Mouse (Mus musculus) embryonic stem cell, embryonic (primary cell): ENCODE data around the gene Bcl2a1c.
"Not testable (repeated sequence)": the region's sequence is repeated elsewhere in the genome, so short reads cannot be mapped to it uniquely, and the experiment has no call there.

Source experiments
- CTCF ChIA-PET, 4 experiments: fragments of 300-600 bp in 2 of 4; fragments of 350-600 bp in 2 of 4; sonication (Branson Sonifier 250); formaldehyde crosslinking; loops; one replicate each; lab custom pipeline; 2022; ENCODE audit warnings: inconsistent platforms in 2 of 4; lab: Charles Lee
- POLR2A ChIA-PET, 4 experiments: fragments of 300-600 bp in 2 of 4; fragments of 350-600 bp in 2 of 4; sonication (Branson Sonifier 250); formaldehyde crosslinking; loops; one replicate each; lab custom pipeline; 2022; ENCODE audit warnings: antibody characterized with exemption in 4 of 4, inconsistent platforms in 1 of 4; lab: Charles Lee

Gene Bcl2a1c

DNA sequence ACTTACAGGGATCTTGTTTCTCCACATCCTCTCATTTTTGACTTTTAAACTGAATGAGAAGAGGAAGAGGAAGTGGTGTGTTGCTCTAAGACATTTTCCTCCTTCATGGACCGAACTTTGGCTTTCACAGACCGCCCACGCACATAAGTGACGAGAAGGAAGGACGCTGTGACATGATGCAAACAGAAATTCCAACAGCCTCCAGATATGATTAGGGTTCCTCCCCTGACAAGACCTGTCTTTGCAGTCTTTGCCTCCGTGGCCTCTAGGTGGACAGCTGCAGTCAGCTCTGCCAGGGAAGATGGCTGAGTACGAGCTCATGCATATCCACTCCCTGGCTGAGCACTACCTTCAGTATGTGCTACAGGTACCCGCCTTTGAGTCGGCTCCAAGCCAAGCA, at the start of gene Bcl2a1c:
Gene Bcl2a1c (plus strand): TSS at position 281 of the 400 bp plus-strand sequence.
- CTCF ChIA-PET: interaction anchor here in 1 of 4 experiments (0.6 kb wide), 1 partner anchor 37 kb away, joined by 3 read pairs; no protein-coding TSS in a partner anchor
- POLR2A ChIA-PET: not testable (repeated sequence)

- POLR2A ChIA-PET, CTCF ChIA-PET: not testable (repeated sequence)
Measured at GRCm38 (mm10) chr9:114305957-114306356, 24.0 kb upstream of the Bcl2a1c start.

DNA sequence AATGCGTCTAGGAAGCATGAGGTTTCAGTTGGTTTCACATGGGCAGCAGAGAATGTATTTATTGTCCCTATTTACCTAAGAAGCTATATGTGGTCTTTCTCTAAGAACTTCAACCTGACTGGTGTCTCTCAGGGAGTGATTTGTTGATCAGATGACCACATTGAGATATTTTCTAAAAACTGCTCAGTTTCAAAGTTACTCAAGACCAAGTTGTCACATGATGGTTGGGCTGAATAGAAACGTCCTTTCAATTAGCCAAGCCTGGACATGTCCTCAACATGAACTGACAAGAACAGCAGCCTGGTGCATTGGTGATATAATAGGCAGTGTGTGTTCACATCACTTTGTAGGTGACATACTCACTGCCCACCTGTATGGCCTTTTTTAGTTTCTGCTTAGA, 18.2 kb upstream of the Bcl2a1c start:
- POLR2A ChIA-PET: not testable (repeated sequence)
- CTCF ChIA-PET: interaction anchor here in 1 of 4 experiments (0.7 kb wide), 1 partner anchor 30 kb away, joined by 3 read pairs; no protein-coding TSS in a partner anchor

DNA sequence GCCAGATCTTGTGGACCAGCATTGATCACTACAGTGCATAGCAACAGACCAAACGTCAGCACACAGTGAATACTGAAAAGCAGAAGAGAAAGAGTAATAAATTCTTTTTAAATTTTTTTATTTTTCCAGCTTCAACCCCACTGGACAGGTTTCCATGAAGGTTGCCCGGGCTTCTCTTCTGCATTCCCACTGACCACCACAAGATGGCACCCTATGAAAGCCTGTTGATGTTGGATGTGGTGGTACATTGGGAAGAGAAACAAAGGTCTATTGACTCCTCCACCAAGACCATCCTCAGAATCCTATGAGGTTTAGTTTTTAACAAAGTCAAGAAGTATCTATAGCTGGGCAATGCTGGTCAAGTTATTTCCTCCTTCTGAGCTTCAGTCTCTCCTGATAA, 11.9 kb upstream of the Bcl2a1c start:
- CTCF ChIA-PET: interaction anchor here (0.6 to 1.5 kb wide), 10 partner anchors 52 to 181 kb away, joined by 3 to 5 read pairs (median 4); no protein-coding TSS in a partner anchor
- POLR2A ChIA-PET: interaction anchor here in 1 of 4 experiments (0.6 to 0.7 kb wide), 2 partner anchors 130 to 186 kb away, joined by 3 to 5 read pairs; partner anchors contain the start of gene Ccr4

DNA sequence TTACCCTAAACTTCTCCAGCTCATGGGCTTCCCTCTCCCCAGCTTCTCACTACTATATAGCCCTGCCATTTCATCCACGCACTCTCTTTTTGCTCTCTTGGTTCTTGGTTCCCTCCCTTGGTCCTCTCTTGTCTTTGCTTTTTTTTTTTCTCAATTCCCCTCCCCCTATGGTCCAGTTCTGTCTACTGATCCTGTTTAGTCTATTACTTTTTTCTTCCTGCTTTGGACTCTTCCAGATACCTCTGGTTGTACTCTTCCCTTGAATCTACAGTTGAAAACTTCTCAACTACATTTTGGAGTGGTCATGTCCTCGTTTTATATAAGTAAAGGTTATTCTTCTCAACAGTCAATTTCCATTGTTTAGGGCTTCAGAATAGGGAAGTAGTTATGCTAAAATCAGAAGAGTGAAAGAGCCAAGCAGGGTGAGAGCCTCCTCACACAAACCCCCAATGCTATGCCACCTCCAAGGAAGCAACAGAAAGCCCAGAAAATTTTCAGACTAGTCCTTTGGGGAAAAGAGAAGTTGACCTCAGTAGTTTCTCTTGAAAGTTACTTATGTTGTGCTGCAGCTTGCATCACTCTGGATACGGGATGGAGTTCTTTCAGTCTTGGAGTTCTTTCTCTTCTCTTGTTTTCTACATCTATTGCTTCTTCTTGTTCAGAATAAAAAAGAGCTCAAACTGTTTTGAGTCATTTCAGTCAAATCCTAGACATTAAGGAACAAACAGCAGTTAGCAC, 3.8 kb upstream of the Bcl2a1c start:
- CTCF ChIA-PET: no interaction called here
- POLR2A ChIA-PET: interaction anchor here in 1 of 4 experiments (0.5 kb wide), 1 partner anchor 171 kb away, joined by 4 read pairs; no protein-coding TSS in a partner anchor

DNA sequence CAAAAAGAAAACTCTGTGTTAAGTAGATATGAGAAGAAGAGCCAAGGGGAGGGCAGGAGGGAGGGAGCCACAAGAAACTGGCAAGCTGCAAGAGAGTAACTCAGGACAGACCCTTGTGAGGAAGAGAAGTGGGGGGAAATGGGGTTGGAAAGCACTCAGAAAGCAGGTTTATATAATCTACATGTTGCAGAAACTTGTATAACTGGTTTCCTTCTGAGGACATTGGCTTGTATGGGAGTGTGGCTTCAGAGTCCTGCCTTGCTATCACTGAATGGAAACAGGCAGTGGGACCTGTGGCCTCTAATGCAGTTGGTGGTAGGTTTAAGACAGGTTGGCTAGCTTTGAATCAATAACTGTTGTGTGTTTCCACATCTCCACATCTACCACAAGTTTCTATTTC, 1.6 kb upstream of the Bcl2a1c start:
- CTCF ChIA-PET, POLR2A ChIA-PET: not testable (repeated sequence)

DNA sequence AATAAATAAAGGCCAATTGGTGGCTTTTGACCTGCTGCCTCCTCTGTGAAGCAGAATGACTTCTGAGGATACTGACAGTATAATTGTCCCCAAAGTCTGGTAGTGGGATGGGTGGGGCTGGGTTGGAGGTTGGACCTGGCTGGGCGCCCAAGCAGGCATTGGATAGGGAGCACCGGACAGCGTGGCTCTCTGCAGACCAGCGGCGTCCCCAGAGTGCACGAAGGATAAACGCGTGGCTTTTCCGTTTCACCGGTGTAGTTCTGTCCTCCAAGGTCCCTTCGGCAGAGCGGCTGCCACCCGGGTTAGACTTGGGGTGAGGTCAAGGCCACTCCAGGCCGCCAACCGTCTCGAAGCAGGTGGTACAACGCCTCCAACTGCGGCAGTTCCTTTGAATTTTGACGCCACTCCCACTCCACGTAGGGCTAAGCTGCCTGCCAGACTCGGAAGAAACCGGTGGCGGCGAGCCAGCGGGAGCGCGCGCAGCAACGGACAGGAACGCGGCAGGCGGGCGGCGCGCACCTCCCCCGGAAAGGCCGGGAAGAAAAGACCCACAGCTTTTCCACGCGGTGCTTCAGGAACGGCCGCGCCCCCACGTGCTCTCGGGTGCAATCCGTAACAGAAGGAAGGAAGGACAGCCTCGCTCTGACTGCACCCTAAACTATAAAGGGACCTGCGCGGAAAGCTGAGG, 38.0 kb downstream of the Bcl2a1c start:
- CTCF ChIA-PET: interaction anchor here in 2 of 4 experiments (0.7 to 1.7 kb wide), 4 partner anchors 13 to 37 kb away, joined by 3 to 6 read pairs (median 4); no protein-coding TSS in a partner anchor
- POLR2A ChIA-PET: interaction anchor here in 3 of 4 experiments (0.7 to 2.1 kb wide), 11 partner anchors 9 to 437 kb away, joined by 3 to 8 read pairs (median 4); partner anchors contain the start of genes Crtap (in 1 of the 3) and Ubp1 (in 1 of the 3)

GRCm38 (mm10) chr9:114368471-114368858, 38.5 kb downstream of the Bcl2a1c start:
- ChIA-PET POLR2A (interaction anchor here in 3 of 4 experiments (0.7 to 2.1 kb wide), 12 partner anchors 9 to 438 kb away, joined by 3 to 8 read pairs (median 4); partner anchors contain the start of genes Crtap (in 1 of the 3) and Ubp1 (in 1 of the 3)), CTCF (interaction anchor here in 2 of 4 experiments (0.7 to 1.7 kb wide), 6 partner anchors 13 to 216 kb away, joined by 3 to 6 read pairs (median 3); no protein-coding TSS in a partner anchor)

GRCm38 (mm10) chr9:114369389-114369788, 39.5 kb downstream of the Bcl2a1c start:
- ChIA-PET POLR2A (interaction anchor here in 3 of 4 experiments (0.5 to 2.1 kb wide), 9 partner anchors 15 to 439 kb away, joined by 3 to 12 read pairs (median 4); partner anchors contain the start of gene Ubp1 (in 1 of the 3)), CTCF (interaction anchor here (0.6 to 1.7 kb wide), 10 partner anchors 12 to 379 kb away, joined by 3 to 32 read pairs (median 5); no protein-coding TSS in a partner anchor)

- POLR2A ChIA-PET: interaction anchor here in 1 of 4 experiments (0.6 kb wide), 1 partner anchor 1932 kb away, joined by 4 read pairs; no protein-coding TSS in a partner anchor
- CTCF ChIA-PET: interaction anchor here (0.7 to 1.3 kb wide), 21 partner anchors 8 to 1392 kb away, joined by 3 to 10 read pairs (median 5); no protein-coding TSS in a partner anchor
Measured at GRCm38 (mm10) chr9:114371717-114372116, 41.8 kb downstream of the Bcl2a1c start.

DNA sequence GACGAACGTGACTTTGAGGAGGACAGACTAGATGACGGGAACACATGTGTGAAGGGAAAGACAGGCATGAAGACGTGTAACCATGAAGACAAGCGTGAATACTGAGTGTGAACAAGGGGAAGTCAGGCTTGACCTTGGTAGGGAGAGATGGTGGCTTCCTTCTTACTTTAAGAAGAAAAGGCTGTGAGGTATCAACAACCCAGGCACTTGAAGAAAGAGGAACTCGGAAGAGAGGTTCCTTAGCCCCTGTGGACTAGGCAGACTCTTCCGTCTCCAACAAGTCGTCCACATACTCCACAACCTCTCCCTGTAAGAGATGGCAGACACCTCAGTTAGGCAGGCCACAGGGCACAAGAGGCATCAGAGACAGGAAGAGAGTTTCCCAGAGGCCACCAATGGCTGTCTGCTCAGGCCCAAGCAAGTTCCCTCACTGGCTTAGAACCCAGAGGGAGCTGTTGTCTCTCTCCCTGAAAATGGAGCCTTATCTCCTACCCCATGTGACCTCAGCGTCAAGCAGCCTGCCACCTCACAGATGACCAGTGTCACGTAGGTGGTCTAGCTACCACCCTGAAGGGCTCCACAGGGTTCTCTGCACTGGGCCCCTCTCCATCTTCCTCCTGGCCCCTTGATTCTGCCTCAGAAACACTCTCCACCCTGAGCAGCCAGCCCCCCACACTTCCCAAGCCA, 45.5 kb downstream of the Bcl2a1c start:
- POLR2A ChIA-PET: no interaction called here
- CTCF ChIA-PET: interaction anchor here in 1 of 4 experiments (0.6 kb wide), 1 partner anchor 9 kb away, joined by 8 read pairs; no protein-coding TSS in a partner anchor

- ChIA-PET CTCF (interaction anchor here in 1 of 4 experiments (0.9 kb wide), 1 partner anchor 59 kb away, joined by 3 read pairs; no protein-coding TSS in a partner anchor), POLR2A (interaction anchor here in 2 of 4 experiments (0.9 to 1.2 kb wide), 2 partner anchors 9 to 34 kb away, joined by 3 to 7 read pairs; no protein-coding TSS in a partner anchor)
Measured at GRCm38 (mm10) chr9:114377168-114377567, 47.2 kb downstream of the Bcl2a1c start.

GRCm38 (mm10) chr9:114379871-114380270, 49.9 kb downstream of the Bcl2a1c start:
- CTCF ChIA-PET: interaction anchor here in 2 of 4 experiments (0.6 to 2.5 kb wide), 5 partner anchors 8 to 176 kb away, joined by 3 to 6 read pairs (median 4); no protein-coding TSS in a partner anchor

More at GRCm38 (mm10) chr9:114379871-114380270, 49.9 kb downstream of the Bcl2a1c start:
- POLR2A ChIA-PET: interaction anchor here in 2 of 4 experiments (1.0 to 1.9 kb wide), 5 partner anchors 12 to 20 kb away, joined by 3 to 7 read pairs (median 3); no protein-coding TSS in a partner anchor
